In genomic region chr4:65125341-65126332, GRCm38 (mm10) we compare ENCODE assay signal across 8 mouse cellular contexts. TPM values are rescaled to one million over a fixed set of nuclear protein-coding genes. Genes with fewer than 3 reads are reported as not detected.
DNase-seq lines count a peak whose midpoint lies in the region; ATAC-seq lines count a peak whose summit lies in the region.

No protein-coding gene starts in this region.

- peak overlapping the region; percentile 92 for H3K4me2 ChIP-seq in hindbrain, embryonic 14.5 days (replicated peaks)

- H3K9me3 ChIP-seq in hindbrain, embryonic 14.5 days (ENCODE audit: control insufficient read depth, low read length): no peaks in the 10 kb centered on the region

- H3K27ac ChIP-seq in hindbrain, embryonic 14.5 days: no peak overlapping the region

- intact Hi-C loops in left cerebral cortex, postnatal 25 days (cut with DNase I): no loop called here

- H3K36me3 ChIP-seq in hindbrain, embryonic 14.5 days (replicated peaks; ENCODE audit: control insufficient read depth, insufficient read depth): no peaks in the 10 kb centered on the region

- peak; percentile 32; the same call in 1 of the 2 replicates for ATAC-seq in hindbrain, embryonic 14.5 days (ENCODE audit: low FRiP score)
- ATAC-seq in megakaryocyte progenitor cell, adult 5-6 weeks (replicated peaks; ENCODE audit: poor library complexity): peak; percentile 53

- peaks cover 14% of the 10 kb centered on the region for H3K4me1 ChIP-seq in hindbrain, embryonic 14.5 days (replicated peaks; ENCODE audit: control insufficient read depth, insufficient read depth, low read length)

- peak; percentile 32 for DNase-seq in adrenal gland, postnatal 25 days
- peak; percentile 61 for DNase-seq in cerebellum, adult 9-11 months
- peak; percentile 43 for DNase-seq in gastrocnemius, postnatal 10 days
- peak; percentile 59 for DNase-seq in hindbrain, embryonic 14.5 days (ENCODE audit: low spot score)
- DNase-seq in left cerebral cortex, postnatal 25 days (ENCODE audit: low spot score in 2 of 2): peak; percentile 13 to 51
- peak; percentile 39 for DNase-seq in testis, postnatal 14 days (ENCODE audit: low spot score)
- no peak for DNase-seq in MN1 (ENCODE audit: low spot score)

- under 1% methylated on average over 30 of the region's 30 CpGs for WGBS in hindbrain, embryonic 14.5 days

- peak overlapping the region; percentile 43 for H3K9ac ChIP-seq in hindbrain, embryonic 14.5 days

- peaks cover 16% of the 10 kb centered on the region for H3K27me3 ChIP-seq in hindbrain, embryonic 14.5 days (ENCODE audit: control insufficient read depth, insufficient read depth, low read length)

- peak overlapping the region; percentile 50 for H3K4me3 ChIP-seq in hindbrain, embryonic 14.5 days (replicated peaks; ENCODE audit: low read length)

RNA-seq across cellular contexts. Expression of gene Pappa, which starts 1.7 kb away (rescaled TPM):
- total RNA-seq in adrenal gland, postnatal 25 days (2021): 0.33 and 0.39 TPM in 2 replicates
- total RNA-seq in gastrocnemius, postnatal 10 days (2021): 1 to 10 TPM; 1.9 to 2.2 TPM
- 0.77 and 0.80 TPM in 2 replicates for polyA plus RNA-seq in hindbrain, embryonic 14.5 days (2014; fragmentation: Nextera tagmentation; extraction: Ambion mirVana)
- total RNA-seq in left cerebral cortex, postnatal 25 days (2021): under 1 TPM; 0.37 to 0.48 TPM
- total RNA-seq in megakaryocyte progenitor cell, adult 5-6 weeks (2015): not detected in 2 replicates
- total RNA-seq in megakaryocyte progenitor cell, adult 5-6 weeks (2017): not detected in 2 replicates
